Mouse (Mus musculus) ES-E14 (cell line): ENCODE data around the gene Robo1. TPM values are rescaled to one million over a fixed set of nuclear protein-coding genes. Genes with fewer than 3 reads are reported as not detected.

Source experiments
- DNase-seq: peaks from one replicate; pipeline ENCODE4 v3.0.0-alpha.2; 2013; ENCODE audit warnings: low read depth, low spot score
- H3K27ac ChIP-seq: 2 replicates; pipeline ENCODE4 v1.5.1; 2012; ENCODE audit warnings: low read depth, mild to moderate bottlenecking, low read length, moderate library complexity, mixed read lengths; ENCODE audit not compliant: poor library complexity, insufficient read depth, severe bottlenecking
- H3K36me3 ChIP-seq: 2 replicates; pipeline ENCODE4 v1.6.1; 2012; ENCODE audit warnings: mild to moderate bottlenecking, low read length, moderate library complexity, mixed read lengths; ENCODE audit not compliant: control insufficient read depth, poor library complexity, insufficient read depth, severe bottlenecking
- H3K4me1 ChIP-seq, 2 experiments: fragments of 150-350 bp in 1 of 2; sonication (generic) in 1 of 2; 2 replicates each; pipeline ENCODE4 v1.6.1; 2012; ENCODE audit warnings: low read length in 2 of 2, mild to moderate bottlenecking in 1 of 2, mixed read lengths in 1 of 2; ENCODE audit not compliant: control insufficient read depth in 2 of 2, insufficient read depth in 2 of 2, poor library complexity in 1 of 2
- H3K4me3 ChIP-seq, 2 experiments: fragments of 150-350 bp in 1 of 2; sonication (generic) in 1 of 2; 2 replicates each; pipeline ENCODE4 v1.5.1; 2012; ENCODE audit warnings: low read length in 2 of 2, low read depth in 1 of 2, mild to moderate bottlenecking in 1 of 2, mixed read lengths in 1 of 2; ENCODE audit not compliant: insufficient read depth in 1 of 2, poor library complexity in 1 of 2, severe bottlenecking in 1 of 2
- H3K9ac ChIP-seq: 2 replicates; pipeline ENCODE4 v1.6.1; 2012; ENCODE audit warnings: low read depth, mild to moderate bottlenecking, low read length, mixed read lengths; ENCODE audit not compliant: poor library complexity, insufficient read depth, severe bottlenecking
- H3K9me3 ChIP-seq: fragments of 150-350 bp; sonication (generic); 2 replicates; pipeline ENCODE4 v1.6.1; 2012; ENCODE audit warnings: low read depth, mild to moderate bottlenecking, low read length; ENCODE audit not compliant: control insufficient read depth, insufficient read depth
- CHD2 ChIP-seq: IDR thresholded peaks from 2 replicates; pipeline ENCODE4 v1.6.1; 2014; ENCODE audit warnings: mild to moderate bottlenecking, low read depth, low read length, inconsistent platforms
- HCFC1 ChIP-seq: IDR thresholded peaks from 2 replicates; pipeline ENCODE4 v1.6.1; 2012; ENCODE audit warnings: low read length, inconsistent platforms, borderline replicate concordance; ENCODE audit not compliant: insufficient read depth
- MAFK ChIP-seq: IDR thresholded peaks from 2 replicates; pipeline ENCODE4 v1.6.1; 2014; ENCODE audit warnings: mild to moderate bottlenecking, low read depth, low read length, inconsistent platforms; ENCODE audit not compliant: insufficient read depth
- ZC3H11A ChIP-seq: IDR thresholded peaks from 2 replicates; pipeline ENCODE4 v1.6.1; 2012; ENCODE audit warnings: low read depth, mild to moderate bottlenecking, inconsistent platforms, low read length, borderline replicate concordance
- ZNF384 ChIP-seq: IDR thresholded peaks from 2 replicates; pipeline ENCODE4 v1.6.1; 2012; ENCODE audit warnings: low read depth, low read length, inconsistent platforms
- in situ Hi-C, 2 experiments: fragments of 600-800 bp; cut with MboI; formaldehyde crosslinking; loops; one replicate each; pipeline ENCODE4 v1.15.1; 2025; ENCODE audit warnings: low sequenced_read_pairs in 2 of 2, inconsistent platforms in 1 of 2; ENCODE audit not compliant: unreplicated experiment in 2 of 2
- total RNA-seq: library from RNA; depleted of rRNA; stranded (reverse); fragments of 300-350 nt; gene quantifications from 2 replicates; pipeline ENCODE4 v1.2.3, GENCODE M21; 2012

The Robo1 gene
- total RNA-seq, 1 experiment: 20.5 TPM

GRCm38 (mm10) chr16:72940786-72941185 is 632.7 kb downstream of the Robo1 start:
- DNase-seq: no peak
- H3K4me3 ChIP-seq: no peak overlapping the region
- no peaks in the 10 kb centered on the region for H3K9me3 ChIP-seq
- H3K4me1 ChIP-seq: no peaks in the 10 kb centered on the region
- H3K36me3 ChIP-seq: no peaks in the 10 kb centered on the region
- no peak overlapping the region for H3K27ac ChIP-seq
- TF ChIP-seq CHD2 (no peak), ZC3H11A (no peak), HCFC1 (no peak), ZNF384 (no peak), MAFK (no peak)
- no peak overlapping the region for H3K9ac ChIP-seq
- in situ Hi-C loops: no loop called here

- in situ Hi-C loops: no loop called here
- H3K36me3 ChIP-seq: no peaks in the 10 kb centered on the region
- H3K27ac ChIP-seq: no peak overlapping the region
- no peak for TF ChIP-seq ZNF384
- TF ChIP-seq CHD2: no peak
- no peak for TF ChIP-seq ZC3H11A
- no peak for TF ChIP-seq MAFK
- TF ChIP-seq HCFC1: no peak
- no peaks in the 10 kb centered on the region for H3K9me3 ChIP-seq
- H3K9ac ChIP-seq: no peak overlapping the region
- no peak overlapping the region for H3K4me3 ChIP-seq
- no peaks in the 10 kb centered on the region for H3K4me1 ChIP-seq
- no peak for DNase-seq
These were observed 636.3 kb downstream of the Robo1 start for GRCm38 (mm10) chr16:72944403-72944802.

DNA sequence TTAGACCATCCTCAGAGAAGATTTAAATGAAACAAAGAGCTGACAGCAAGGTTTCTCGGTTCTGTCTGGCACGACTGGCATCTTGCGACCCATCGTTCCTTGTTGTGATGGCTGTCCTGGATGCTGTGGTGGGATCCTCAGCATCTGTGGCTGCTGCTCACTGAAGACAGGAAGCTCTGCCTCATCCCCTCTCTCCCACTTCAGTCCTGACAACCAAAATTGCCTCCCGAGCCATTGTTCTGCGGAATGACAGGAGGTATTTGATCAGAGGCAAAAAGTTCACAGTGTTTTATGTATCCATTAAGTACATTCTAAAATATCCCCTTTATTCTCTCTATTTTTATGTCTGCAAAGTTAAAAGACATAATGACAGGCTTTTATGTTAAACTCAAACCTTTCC is 643.9 kb downstream of the Robo1 start:
- in situ Hi-C loops: no loop called here

DNA sequence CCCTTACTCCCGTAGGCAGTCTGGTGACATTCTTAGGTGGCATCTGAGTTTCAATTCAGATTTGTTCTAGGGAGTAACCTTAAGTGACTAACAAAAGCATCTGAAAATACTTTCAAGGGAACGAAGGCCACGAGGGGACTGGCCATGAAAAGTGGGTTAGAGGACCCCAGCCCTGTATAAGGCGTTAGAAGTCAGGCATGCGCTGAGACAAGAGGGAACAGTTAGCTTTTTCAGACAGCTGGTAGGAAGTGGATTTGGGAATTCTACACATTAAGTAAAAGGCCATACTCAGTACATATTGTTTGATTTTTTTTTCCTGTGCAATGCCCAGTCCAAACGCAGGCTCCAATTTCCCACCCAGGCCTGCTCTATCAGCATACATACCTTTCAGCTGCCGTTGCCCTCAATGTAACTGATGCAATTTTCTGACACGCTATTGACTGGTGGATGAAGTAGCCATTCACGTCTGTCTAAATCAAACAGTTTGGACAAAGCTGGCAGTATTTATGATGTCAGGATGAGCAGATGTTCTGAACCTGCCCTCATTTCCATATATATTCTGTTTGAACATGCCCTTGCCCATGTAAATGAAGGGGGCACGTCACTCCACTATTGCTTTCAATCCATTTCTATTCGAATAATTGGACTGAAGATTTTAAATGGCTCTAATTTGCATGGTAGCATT is 651.1 kb downstream of the Robo1 start:
- no peak for DNase-seq
- Histone ChIP-seq H3K9ac (no peak overlapping the region), H3K9me3 (no peaks in the 10 kb centered on the region), H3K4me3 (no peak overlapping the region), H3K36me3 (no peaks in the 10 kb centered on the region), H3K4me1 (no peaks in the 10 kb centered on the region), H3K27ac (no peak overlapping the region)
- in situ Hi-C loops: no loop called here
- no peak for TF ChIP-seq MAFK
- TF ChIP-seq CHD2: no peak
- TF ChIP-seq HCFC1: no peak
- TF ChIP-seq ZC3H11A: no peak
- TF ChIP-seq ZNF384: no peak

More for the DNA sequence above, 643.9 kb downstream of the Robo1 start:
- no peak overlapping the region for H3K9ac ChIP-seq
- H3K9me3 ChIP-seq: no peaks in the 10 kb centered on the region
- no peak for DNase-seq
- H3K4me1 ChIP-seq: no peaks in the 10 kb centered on the region
- no peaks in the 10 kb centered on the region for H3K36me3 ChIP-seq
- TF ChIP-seq HCFC1: no peak
- TF ChIP-seq CHD2: no peak
- TF ChIP-seq ZNF384: no peak
- H3K4me3 ChIP-seq: no peak overlapping the region
- no peak overlapping the region for H3K27ac ChIP-seq

- no peak overlapping the region for H3K4me3 ChIP-seq
- DNase-seq: no peak
- TF ChIP-seq CHD2 (no peak), ZNF384 (no peak), MAFK (no peak), ZC3H11A (no peak), HCFC1 (no peak)
- in situ Hi-C loops: no loop called here
- H3K36me3 ChIP-seq: no peaks in the 10 kb centered on the region
- no peak overlapping the region for H3K27ac ChIP-seq
- no peaks in the 10 kb centered on the region for H3K9me3 ChIP-seq
- no peaks in the 10 kb centered on the region for H3K4me1 ChIP-seq
- no peak overlapping the region for H3K9ac ChIP-seq
These were observed 651.7 kb downstream of the Robo1 start for GRCm38 (mm10) chr16:72959823-72960222.
